Mouse (Mus musculus) kidney, postnatal 36 days (tissue): Measurements from ENCODE around the gene R3hcc1l.
A peak's percentile ranks its signal among the peaks of the same experiment; 100 is the strongest.

Source experiments
- DNase-seq, 2 experiments: peaks; one replicate each; pipeline ENCODE4 v3.0.0; 2021 to 2022; ENCODE audit warnings: mixed read lengths in 2 of 2

The R3hcc1l gene

DNA sequence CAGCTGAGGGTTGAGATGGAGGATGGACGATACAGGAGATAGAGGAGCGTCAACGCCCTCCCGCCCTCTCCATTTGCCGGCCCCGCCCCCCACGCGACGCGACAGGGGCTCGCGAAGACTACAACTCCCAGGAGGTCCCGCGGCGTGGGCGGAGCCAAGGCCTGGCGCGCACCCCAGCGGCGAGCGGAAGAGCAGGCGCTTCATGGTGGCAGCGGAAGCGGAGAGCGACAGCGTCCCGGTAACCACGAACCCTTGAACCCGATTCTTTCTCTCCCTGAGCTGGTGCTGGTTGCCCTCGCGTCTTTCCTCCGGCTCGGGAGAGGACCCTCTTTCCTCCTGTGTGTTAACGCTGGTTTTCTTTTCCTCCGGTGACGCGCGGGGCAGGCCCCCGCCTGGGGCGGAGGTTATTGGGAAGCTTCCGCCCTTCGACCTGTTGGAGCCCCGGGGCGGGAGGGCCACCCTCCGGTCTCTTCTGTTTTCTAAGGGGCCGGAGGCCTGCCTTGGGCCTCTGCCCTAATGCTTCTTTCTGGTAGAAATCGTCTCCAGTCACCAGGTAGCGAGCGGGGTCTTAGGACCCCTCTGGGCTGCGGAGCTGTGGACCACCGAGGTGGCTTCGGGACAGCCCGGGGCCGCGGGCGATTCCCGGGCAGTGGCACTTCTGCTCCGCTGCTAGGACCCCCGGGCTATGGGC lies at the start of gene R3hcc1l:
TSS of gene R3hcc1l (plus strand) at position 140 of the 691 bp plus-strand sequence.
- peak; percentile 96 to 99 for DNase-seq

DNA sequence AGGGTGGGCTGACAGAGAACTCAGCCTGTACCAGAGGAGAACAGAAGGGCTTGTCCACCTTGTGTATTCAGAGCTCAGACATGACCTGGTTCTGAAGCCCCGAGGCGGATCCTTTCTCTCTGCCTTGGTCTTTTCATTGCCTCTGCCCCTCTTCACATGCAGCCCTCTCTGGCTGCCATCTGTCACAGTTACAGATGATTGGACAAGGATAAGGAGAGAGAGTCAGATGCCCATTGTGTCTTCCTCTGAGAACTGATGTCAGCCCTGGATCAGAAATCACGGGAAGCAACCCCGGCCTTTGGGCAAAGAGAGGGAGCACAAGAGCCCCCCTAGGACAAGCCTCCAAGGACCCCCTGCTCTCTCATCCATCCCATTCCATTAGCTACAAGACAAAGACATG lies 47.0 kb upstream of the R3hcc1l start:
- DNase-seq: no peak

DNA sequence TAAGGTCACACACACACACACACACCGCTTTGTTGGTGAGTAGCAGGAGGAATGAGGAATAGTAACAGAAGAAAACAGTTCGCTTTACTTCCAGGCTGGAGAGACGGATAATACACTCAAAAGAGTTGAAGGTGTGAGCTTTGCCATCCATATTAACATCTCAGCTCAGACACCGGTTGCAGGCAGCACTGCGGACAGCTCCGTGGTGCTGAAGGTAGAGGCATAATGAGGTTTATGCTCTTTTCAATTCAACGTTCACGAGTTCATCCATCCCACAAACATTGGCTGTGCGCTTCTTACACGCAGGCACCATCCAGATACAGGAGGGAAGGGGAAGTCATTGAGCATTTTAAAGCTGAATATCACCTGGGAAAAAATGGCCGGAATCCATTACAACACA lies 45.7 kb upstream of the R3hcc1l start:
- peak in 1 of 2 experiments; percentile 56 for DNase-seq

DNA sequence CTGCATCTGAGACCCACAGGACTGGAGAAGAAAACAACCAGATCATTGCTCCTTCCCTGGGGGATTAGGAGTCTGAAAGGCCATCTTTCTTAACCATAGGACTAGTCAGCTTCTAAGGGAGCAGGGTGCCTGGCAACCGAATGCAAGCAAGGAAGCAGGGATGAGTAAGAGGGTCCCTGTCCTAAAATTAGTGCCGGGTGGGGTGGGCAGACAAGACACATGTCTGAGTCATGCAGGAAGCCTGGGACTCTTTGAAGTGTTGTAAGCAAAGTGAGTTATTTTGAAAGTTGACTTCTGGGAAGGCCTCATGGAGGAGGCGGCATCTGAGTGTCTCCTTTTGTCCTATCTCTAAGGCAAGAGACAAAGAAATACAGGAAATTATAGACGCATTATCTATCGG lies 40.8 kb upstream of the R3hcc1l start:
- DNase-seq: no peak

DNA sequence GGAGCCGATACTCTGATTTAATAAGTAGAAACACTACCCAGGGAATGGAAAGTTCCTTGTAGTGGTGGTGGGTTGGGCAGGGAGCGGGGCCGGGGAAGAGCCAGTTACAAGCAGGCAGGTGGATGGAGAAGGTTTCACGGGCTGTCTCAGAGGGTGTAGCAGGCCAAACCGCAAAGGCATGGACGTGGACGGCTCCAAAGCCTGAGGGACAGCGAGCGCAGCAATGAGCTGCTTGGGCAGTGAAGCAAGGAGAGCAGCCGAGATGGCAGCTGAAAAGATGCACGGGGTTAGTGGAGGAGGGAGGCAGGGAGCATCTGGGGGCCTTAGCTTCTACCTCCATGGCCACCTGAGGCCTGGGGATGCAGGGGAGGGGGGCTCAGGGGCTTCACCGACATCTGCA lies 40.3 kb upstream of the R3hcc1l start:
- peak in 1 of 2 experiments; percentile 20 for DNase-seq

DNA sequence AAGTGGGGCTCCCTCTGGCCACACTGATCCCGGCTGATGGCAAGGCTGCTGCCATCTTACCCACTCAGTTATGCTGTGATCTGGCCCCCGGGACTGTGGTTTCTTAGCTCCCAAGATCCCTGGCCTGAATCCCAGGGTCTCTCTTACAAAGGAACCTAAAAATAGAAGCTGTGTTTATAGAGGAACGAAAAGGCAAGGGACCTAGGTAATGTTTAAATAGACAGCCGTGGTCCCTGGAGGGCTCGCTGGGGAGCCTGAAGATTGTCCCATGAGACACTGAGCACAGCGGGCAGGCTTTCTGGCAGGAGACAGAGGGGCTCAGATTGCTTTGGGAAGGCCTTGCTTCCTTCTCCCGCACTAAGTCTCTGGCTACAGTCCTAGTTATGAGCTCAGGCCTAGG lies 33.1 kb upstream of the R3hcc1l start:
- no peak for DNase-seq

DNA sequence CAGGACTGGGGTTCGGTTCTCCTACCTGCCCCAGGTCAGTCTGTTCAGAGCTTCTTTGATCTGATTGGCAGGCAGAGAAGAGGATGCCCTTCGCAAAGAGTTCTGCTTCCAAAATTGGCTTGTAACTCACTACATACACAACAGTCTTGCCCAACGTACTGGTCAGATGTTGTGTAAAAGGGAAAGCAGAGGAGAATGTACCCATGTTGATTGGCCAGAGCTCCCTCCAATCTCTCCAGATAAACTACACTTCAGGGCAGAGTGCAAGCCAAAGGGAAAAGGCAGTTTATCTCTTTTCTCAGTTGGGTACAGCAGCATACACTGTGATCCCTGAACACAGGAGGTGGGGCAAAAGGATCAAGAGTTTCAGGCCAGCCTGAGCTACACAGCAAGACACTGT lies 31.3 kb upstream of the R3hcc1l start:
- DNase-seq: no peak

DNA sequence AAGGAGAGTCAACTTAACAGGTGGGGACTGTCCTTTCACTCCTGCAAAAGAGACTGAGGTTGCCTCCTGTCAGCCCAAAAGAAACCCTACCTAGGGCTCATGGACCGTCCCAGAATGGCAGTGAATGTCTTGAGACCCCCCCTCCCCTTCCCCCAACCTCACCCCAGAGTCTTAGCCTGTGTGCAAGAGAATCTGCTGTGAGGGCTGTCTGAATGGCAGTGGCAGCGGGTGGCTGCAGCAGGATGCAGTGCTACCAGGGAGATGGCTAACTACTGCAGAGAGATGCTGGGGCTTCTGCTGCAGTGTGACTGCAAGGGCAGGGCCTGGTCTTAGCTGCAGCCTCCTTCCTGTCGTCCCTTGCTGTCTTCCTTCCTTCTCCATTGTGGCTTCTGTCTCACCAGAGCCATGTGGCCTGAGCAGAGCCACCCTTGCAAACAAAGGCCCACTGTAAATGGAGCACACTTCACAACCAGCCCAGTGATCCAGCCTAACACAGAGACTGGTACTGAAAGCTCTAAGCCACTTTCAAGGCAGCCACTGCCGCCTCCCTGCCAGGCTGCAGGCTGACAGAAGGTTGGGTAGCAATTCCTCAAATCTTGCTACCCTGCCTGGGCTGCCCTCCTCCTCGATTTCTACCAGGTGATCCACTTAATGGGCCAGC lies 25.2 kb upstream of the R3hcc1l start:
- no peak for DNase-seq

DNA sequence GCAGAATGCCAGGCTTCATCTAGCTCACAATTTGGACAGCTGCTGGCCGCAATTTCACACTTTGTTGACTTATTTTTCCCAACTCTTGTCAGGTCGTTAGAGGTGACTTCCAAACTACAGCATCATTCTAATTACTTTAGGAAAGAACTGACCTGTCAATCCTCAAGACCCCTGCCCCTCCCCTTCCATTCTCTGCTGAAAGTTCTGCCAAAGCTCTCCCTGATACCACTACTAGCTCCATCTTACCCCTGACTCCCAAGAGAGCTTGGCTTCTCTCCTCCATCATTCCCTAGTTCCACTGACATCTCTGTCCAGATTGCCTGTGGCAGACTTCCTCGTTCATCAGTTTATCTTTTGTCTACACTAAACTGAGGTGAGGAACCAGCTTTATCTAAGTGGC lies 14.4 kb upstream of the R3hcc1l start:
- no peak for DNase-seq

DNA sequence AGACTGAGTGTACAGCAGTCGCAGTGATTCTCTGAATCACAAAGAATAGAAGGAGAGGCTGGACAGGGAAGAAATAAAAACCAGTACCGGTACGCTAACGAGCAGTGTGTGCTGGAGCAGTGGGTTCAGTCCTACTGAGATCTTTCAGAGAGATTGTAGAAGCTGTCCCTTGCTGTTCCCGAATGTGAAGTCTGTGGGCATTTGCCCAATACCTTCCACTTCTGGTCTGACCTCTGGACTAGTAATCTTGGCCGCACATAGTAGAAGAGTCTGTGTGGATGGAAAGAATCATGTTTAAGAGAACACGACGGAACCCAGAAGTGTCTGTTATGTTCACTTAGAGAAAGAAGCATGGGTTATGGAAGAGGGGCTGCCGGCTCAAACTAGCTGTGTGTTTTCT lies 8.9 kb upstream of the R3hcc1l start:
- no peak for DNase-seq

DNA sequence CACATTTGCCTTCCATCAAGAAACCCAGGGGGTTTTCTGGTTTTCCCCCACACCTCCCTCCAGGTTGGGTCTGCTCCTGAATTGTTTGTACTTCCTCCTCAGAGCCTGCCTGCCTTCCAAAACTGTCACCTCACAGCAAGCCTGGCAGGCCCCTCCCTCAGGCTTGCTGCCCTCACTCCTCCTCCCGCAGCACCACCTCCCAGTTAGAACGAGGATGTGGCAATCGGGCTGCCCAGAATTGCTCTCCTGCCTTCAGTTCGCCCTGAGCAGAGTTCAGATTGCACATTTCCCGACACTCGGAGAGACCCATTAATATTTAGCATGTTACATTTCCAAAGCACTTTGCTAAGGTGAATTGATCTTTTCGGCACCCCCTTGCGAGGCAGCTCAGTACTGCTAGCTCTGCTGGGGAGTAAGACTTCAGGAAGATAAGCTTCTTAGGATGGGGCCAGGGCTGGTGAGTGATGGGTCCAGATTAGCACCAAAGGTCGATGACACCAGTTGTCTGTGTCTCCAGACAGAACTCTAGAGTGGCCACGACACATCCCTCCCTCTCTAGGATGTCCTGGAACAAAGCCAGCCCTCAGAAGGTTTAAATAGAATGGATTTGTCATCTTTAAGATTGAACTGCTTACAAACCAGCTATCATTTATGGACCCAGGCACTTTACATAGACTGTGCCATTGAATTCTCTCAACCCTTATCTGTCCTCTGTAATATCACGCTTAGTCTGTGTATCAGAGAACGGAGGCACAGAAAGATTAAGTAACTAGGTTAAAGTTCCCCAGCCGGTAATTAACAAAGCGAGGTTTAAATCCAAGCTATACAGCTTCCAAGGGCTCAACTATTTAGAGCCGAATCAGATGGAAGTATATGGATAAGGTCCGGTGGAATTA lies 8.0 kb upstream of the R3hcc1l start:
- peak; percentile 28 to 33 for DNase-seq

DNA sequence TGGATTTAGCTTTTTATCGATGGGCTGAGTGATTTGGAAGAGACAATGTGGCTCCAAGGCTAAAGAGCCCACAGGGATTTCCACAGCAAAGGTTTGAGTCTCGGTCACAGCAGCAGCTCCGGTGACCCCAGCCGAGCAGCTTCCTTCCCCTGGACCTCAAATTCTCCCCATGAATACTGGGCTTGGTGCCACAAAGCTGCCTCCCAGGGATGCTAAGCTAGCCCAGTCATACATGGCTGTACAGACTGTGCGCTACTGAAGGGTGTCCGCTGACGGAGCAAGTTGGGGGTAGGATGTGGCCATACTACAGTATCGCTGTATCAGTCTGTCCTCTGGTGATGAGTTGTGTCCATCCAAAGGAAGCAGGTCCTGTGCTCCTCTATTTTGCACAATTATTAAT lies 2.9 kb upstream of the R3hcc1l start:
- DNase-seq: no peak

DNA sequence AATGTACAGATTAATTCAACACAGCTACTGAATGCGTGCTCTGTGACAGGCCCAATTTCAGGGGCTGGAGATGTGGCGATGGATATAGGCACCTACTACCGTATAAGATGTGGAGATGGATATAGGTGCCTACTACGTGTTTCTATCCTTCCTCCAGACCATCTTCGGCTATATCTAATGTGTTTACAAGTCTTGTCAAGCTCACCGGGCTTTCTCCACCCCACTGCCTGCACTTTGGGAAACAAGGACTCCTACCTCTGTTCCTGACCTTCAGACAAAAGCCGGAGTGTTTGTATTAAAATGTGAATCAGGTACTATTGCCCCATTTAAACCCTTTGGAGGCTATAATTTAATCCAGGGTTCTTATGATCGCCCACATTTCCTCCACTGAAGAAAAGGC lies 2.4 kb upstream of the R3hcc1l start:
- DNase-seq: no peak

DNA sequence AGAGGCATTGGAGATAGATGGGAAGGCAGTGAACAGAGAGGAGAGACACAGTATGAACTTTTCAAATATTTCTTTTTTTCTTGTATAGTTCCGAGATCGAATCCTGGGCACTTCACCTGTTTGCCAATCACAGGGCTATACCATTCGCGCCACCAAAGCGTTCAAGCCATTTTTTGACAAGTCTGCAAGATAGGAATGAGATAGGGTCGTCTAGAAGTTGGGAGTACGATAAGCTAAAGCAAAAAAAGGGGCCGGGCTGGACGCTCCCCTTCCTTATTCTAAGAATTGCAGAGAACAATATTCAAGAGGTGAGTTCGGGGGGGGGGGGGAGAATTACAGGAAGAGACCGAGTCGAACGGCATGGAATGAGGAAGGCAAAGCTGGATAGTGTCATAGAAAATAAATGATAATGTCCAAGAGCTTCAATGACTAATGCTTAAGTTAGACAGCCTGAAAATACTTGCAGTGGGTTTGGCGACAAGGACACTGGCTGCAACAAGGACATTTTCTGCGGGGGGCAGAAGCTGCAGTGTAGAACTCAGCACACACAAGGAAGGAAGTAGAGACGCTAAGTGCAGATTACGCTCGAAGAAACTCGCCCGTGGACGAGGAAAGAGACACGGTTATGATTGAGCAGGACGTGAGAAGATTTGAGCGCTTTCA lies 471 bp upstream of the R3hcc1l start:
- DNase-seq: no peak

DNA sequence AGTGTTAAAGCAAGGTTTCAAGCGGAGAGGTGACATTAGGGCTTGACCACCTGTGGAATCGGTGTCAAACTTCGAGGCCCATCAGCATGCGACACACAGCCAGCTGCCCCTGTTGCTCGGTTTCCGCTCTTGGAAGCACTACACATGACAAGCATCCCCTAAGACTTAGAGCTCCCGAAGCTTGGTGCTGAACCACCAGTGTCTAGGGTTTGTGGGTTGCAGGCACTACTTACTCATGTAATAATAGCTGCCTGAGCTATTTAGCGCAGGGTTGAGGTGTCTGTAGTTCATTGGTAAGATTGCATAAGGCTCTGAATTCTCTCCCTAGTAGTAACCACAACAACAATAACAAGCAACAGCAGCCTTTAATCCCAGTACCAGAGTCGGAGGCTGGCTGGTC lies 1.2 kb downstream of the R3hcc1l start:
- peak in 1 of 2 experiments; percentile 22 for DNase-seq

DNA sequence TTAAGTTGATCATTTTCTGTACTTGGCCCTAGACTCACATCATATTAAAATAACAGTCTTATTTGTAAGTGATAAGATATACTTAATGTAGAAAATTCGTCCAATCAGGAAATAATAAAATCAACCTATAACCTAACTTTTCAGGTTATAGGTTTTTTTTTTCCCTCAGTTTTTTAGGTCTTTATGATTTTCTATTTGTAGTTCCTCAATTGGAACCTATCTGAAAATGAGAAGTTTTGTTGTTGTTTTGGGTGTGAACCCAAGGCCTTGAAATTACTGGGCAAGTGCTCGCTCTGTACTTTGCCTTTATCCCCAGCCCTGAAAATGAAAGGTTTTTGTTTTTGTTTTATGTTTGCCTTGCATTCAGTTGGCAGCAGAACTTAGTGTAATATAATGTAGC lies 6.1 kb downstream of the R3hcc1l start:
- no peak for DNase-seq

DNA sequence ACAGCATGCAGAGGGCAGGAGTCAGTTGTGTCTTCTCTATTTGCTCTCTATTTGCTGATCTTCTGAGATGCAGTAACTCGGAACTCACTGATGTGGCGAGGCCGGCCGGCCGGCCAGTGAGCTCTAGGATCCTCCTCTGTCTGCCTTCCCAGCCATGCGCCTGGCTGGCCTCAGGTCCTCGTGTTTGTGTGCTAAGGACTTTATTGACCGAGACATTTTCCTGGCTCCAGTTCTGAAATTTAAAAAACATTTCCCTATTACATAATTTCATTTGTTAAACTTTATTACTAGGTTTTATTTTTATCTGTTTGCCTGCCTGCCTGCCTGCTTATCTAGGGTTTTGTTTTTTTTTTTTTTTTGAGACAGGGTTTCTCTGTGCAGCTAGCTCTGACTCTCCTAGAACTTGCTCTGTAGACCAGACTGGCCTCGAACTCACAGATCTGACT lies 11.5 kb downstream of the R3hcc1l start:
- DNase-seq: peak; percentile 49 to 63

DNA sequence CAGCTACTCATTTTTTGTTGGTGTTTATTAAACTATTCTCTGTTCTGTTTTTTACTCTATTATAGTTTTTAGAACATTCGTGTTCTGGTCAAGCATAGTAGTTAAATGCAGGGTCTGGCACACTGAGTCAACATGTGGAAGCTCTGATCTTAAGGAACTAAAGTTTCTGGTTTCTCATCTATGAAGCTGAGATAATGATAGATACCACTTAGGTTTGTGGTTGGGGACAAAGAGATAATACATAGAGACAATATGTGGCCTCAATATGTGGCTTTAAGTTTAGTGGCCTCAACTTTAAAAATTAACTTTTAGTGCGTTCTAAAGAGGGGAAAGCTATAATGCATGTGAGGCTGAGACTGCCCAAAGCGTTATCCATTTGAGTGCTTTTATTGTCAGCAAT lies 15.9 kb downstream of the R3hcc1l start:
- no peak for DNase-seq

DNA sequence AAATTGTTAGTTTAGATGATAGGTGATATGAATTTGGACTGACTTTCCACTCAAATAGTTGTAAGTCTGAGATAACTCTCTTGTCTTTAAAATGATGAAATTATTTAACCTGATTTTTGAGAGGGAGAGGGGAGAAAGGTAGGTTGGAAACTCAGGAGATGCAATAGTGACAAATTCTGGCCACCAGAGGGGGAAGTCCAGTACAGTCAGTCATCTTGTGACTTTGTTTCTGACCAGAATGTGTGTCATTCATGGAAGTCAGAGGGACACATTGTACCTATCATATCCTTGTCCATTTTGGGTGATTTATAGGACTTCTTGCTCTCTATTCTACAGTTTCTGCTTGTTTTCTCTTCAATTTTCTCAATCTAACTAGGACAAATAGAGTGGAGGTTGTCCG lies 19.0 kb downstream of the R3hcc1l start:
- peak in 1 of 2 experiments; percentile 29 for DNase-seq

DNA sequence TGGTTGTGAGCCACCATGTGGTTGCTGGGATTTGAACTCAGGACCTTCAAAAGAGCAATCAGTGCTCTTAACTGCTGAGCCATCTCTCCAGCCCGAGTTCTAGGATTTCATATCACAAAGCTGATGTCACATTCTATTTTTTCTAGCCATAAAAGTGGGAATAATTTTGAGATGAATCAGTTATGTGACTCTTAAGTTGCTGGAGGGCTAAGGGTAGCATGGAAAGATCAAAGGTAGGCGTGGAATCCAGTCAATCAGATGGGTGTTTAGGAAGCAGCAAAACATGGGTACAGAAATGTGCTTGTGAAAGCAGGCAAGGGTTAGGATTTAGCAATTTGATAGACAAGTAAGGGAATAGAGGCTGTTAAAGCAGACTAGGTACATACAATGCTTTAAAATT lies 20.4 kb downstream of the R3hcc1l start:
- no peak for DNase-seq

DNA sequence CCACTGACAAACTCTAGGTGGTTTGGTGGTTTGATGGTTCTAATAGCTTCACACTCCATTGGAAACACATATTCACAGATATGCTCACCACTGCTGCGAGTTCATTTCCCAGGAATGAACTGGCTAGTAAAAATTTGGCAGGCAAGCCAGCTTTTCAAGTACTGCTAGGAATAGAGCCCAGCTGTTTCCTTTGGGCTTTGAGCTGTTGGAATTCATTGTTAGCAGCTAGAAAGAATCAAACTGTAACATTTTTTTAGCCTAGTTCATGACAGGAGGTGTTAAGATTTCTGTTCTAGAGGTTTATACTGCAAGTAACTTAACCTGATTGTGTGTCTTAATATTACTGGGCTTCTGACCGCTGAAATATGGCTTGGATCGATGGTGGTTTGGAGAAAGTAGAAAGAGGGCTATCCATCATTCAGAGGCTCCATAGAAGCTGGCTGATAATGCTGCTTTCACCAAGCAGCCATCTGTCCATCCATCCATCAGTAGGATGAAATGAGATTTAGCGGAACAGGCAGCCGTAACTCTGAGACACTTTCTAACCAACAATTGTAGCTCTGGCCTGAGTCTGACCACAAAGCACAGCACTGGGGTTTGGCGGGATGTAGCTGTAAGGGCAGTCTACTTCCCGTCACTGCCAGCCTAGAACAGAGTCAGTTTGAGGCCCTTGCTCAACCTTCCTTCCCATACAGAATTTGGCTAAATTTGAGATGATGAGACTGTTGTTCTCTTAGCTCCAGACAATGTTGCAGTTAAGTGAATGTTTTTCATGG lies 21.0 kb downstream of the R3hcc1l start:
- peak in 1 of 2 experiments; percentile 22 for DNase-seq

DNA sequence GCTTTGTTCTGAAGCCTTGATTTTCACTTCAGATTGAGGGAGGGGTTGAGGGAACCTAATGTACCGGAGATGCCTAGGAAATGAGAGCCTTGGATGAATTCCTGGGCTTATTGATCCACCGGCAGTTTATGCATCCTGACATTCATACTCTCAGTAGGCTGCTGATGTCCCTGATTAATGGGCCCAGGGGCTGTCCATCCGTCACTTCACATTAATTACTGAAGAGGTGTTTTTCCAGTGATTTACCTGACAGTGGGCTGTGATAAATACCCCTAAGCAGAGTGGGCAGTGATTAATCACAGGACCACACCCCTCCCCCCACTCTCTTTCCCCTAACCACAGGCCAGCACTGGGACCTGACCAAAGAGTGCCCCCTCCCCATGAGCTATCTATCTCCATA lies 22.1 kb downstream of the R3hcc1l start:
- DNase-seq: no peak
